Mouse (Mus musculus) left cerebral cortex, postnatal 36 days (tissue): Measurements from ENCODE around the gene Raver1. TPM values are rescaled to one million over a fixed set of nuclear protein-coding genes. Genes with fewer than 3 reads are reported as not detected.

ENCODE experiments used
- DNase-seq, 2 experiments: peaks; one replicate each; pipeline ENCODE4 v3.0.0; 2021 to 2022; ENCODE audit warnings: low spot score in 2 of 2, mixed read lengths in 1 of 2
- intact Hi-C: fragments of 180-260 bp; cut with DNase I; formaldehyde crosslinking; loops from one replicate; pipeline ENCODE4 v1.15.1; 2025
- total RNA-seq, 2 experiments: library from RNA; stranded (reverse); gene quantifications; 2 replicates each; pipeline ENCODE4 v1.2.3; 2021

The Raver1 gene
- total RNA-seq, 2 experiments from 2014 or later = 26.1 to 29.0 TPM

- intact Hi-C loops = no loop called here
- no peak for DNase-seq
Observed at GRCm38 (mm10) chr9:21113751-21114150, 21.9 kb upstream of the Raver1 start.

DNA sequence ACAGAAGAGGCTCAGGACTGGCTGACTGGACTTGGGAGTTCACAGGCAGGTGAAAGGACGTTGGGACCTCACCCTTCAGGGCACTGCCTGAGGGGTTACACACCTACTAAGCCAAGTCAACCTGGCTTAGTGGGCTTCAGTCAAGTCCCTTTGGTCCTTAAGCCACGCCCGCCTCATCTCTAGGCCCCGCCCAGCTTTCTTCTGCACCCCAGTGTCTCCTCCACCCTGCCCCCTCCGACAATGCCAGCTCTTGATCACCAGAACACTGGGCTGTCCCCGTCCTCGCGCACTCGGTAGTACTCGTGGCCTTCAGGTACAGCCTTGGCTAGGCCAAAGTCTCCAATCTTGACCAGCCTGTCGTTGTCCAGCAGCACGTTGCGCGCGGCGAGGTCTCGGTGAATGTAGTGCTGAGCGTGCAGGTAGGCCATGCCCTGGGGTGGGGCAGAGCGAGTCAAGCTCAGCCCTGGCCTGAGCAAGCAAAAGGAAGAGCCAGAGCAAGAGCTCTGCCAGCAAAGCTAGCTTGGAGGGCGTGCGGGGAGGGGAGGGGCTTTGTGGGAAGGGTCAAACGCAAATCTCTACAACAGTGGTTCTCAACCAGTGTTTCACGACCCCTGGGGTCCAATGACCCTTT lies 15.9 kb upstream of the Raver1 start:
- no peak for DNase-seq
- intact Hi-C loops = no loop called here

DNA sequence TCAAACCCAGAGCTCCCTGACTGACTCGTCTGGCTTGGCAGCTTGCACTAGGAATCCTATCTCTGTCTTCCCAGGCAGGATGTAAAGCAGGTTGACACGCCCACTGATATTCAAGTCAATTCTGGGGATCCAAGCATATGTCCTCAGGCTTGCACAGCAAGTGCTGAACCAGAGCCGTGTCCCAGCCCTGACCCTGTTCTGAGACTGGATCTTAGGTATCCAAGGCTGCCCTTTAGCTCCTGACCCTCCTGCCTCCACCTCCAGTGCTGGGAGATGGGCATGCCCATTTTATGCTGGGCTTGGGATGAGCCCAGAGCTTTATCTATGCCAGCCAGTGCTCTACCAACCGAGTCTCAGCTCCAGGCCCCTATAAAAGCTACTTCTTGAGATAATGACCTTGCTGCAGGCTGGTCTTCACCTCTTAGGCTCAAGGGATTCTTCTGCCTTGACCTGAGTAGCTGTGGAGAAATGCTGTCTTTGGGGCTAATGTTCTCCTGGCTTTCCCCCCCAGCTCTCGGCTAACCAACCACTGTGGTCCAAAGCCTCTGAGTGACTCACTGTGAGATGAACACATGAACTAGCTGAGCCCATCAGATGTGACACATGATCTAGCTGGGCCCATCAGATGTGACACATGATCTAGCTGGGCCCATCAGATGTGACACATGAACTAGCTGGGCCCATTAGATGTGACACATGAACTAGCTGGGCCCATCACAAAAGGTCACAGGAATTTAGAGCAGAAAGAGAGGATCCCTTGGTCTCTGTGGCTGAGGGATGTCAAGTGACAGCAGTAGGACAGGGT lies 14.2 kb upstream of the Raver1 start:
- DNase-seq = no peak
- intact Hi-C loops = no loop called here

DNA sequence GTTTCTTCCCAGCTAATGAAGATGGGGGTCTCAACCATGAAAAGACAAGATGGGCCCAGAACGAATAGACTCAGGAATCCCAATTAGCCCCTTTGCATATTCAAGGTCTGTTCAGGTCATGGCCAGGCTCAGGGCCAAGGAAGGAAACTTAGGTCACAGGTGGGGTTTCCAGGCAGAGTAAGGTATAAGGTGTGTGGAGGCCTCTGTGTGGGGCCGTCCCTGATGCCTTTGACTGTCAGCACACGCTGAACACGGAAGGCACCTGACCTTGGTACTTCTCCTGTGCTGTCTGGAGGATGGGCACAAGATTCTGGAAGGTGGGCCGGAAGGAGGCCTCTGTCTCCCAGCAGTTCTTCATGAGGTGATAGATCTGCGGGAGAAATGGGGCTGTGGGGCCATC lies 13.0 kb upstream of the Raver1 start:
- intact Hi-C loops = no loop called here

GRCm38 (mm10) chr9:21102076-21102475 lies 10.3 kb upstream of the Raver1 start:
- no peak for DNase-seq
- intact Hi-C loops = no loop called here

More for the DNA sequence above, 13.0 kb upstream of the Raver1 start:
- DNase-seq = no peak

DNA sequence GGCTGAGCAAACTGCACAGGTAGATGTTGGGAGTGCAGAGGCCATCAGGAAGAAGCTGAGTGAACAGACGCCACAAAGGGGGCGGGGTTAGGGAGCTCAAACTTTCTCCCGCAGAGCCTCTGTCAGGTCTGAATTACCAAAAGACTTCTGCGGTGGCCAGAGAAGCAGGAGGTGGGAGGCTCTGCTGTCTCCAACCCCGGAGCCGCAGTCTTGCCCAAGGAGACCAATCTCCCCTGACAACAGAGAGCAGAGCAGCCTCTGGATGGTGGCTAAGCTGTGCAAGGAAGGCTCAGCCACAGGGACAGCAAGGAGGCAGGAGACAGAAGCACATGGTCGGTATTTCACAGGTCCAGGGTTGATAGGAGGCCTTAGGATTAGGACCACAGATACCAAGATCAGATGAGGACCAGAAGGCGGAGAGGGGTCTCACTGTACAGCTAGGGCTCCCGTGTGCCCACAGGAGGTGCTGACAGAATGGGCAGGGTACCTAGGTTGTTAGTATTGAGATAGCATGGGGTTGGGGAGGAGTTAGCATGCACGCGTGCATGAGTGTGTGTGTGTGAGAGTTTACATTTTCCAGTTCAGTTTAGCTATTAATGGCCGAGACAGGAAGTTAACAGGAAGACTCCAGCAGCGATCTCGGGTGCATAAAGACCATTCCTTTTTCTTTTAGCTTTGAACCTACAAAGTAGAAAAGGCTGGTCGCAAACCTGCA lies 8.8 kb upstream of the Raver1 start:
- no peak for DNase-seq
- intact Hi-C loops = no loop called here

GRCm38 (mm10) chr9:21097793-21098192 lies 6.0 kb upstream of the Raver1 start:
- intact Hi-C loops = no loop called here

DNA sequence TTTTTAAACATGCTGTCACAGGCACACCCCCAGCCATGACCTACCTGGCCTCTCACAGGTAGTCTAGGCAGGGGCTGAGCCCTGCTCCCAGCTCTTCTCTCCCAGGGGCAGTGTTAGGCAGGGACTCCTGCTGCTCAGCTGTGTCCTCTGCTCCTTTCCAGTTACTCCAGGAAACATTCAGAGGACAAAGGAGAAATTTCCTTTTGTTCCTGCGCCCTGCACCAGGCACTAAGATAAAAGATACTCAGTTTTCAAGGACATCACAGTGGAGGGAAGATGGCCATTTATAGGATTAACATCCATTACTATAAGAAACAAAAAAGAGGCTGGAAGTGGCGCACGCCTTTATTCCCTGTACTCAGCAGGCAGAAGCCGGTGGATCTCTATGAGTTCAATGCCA lies 4.2 kb upstream of the Raver1 start:
- DNase-seq = no peak
- intact Hi-C loops = no loop called here

More at GRCm38 (mm10) chr9:21097793-21098192, 6.0 kb upstream of the Raver1 start:
- DNase-seq = peak; percentile 72 to 78

DNA sequence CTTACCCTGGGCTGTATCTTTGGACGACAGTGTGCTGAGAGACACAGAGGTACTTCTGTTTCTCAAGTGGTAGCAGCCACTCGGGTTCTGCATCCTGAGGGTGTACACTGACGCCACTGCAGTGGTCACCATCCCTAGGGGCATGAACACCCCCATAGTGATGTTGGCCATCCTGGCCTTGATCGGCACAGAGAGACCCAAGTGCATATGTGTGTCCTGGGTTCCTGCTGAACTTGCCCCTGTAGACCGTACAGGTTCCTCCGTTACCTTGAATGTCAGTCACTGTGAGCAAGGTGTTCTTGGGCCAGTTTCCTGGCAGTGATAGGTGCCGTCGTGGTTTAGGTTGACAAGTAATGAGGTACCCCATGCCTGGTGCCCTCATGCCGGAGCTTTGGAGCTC lies 1.6 kb upstream of the Raver1 start:
- intact Hi-C loops = loop anchor here (5.0 kb wide), 1 partner anchor 39 kb away; the partner anchor contains the start of gene Tyk2
- DNase-seq = no peak

DNA sequence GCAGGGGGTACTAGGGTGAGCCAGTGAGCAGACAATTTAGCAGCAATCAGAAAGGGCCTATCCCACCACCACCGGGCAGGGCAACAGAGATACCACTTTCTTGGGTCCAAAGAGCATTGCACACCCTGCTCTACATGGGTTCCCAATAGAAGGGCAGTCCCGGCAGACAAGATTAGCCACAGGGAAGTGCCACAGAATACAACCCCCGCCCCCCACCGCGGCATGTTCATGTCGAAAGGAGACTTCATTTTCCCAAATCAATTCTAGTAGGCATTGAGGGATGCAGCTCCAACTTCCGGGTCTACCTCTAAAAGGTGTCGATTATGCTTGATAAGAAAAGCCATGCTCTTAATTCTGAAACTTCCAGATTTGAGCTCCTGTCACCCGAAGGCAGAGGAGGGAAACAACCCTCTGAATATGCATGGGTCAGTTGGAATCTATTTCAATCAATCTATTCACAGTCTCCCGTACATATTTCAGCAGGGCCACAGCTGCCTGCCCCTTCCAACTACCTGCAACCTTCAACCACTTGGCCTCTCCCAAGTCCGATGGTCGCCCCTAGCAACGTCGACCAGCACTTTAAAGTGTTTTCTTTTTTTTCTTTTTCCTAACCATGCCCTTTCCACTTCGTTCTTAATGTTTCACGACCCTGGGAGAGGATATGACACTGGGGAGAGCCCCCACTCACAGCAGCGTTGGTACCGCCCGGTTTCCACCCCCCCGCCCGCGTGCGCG lies 669 bp downstream of the Raver1 start:
- intact Hi-C loops = loop anchor here (5.0 kb wide), 1 partner anchor 41 kb away; the partner anchor contains the start of gene Tyk2
- DNase-seq = no peak

DNA sequence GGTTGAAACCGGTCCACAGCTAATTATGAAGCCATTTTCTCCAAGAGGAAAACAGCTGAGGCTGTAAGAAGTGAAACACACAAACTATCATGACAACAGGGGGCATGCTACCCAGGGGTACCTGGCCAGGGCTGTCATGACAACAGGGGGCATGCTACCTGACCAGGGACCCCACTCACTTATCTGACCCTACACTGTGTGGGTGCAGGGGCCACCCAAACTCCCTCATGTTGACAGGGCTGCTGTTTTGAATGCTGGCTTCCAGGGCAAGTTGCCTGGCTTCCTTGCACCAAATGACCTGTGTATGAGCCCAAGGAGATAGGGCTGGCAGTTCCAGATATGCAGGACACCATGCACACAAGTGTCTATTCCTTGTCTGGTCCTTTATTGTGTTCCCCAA lies 1.3 kb downstream of the Raver1 start:
- intact Hi-C loops = loop anchor here (5.0 kb wide), 1 partner anchor 42 kb away; the partner anchor contains the start of gene Tyk2
- DNase-seq = no peak

DNA sequence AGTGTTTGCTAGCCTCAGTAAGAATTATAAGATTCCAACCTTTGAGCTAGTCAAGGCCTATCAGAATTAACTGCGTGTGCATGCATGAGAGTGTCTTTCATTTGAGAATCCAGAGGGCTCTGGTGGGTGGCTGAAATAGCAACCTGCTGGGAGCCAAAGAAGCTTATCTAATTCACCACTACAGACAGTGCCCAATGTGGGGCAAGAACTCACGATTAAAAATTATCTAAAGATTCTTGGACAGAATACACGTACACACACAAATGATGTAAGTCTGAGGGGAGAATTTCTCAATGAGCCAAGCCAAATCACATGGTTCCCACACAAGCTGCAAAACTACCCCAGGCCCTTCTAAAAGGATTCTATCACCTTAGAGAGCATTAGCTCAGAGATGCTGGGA lies 8.5 kb downstream of the Raver1 start:
- intact Hi-C loops = no loop called here
- no peak for DNase-seq

- no peak for DNase-seq
- intact Hi-C loops = no loop called here
Observed at GRCm38 (mm10) chr9:21081127-21081526, 10.7 kb downstream of the Raver1 start.

- intact Hi-C loops = no loop called here
- no peak for DNase-seq
Observed at GRCm38 (mm10) chr9:21075625-21076024, 16.2 kb downstream of the Raver1 start.

DNA sequence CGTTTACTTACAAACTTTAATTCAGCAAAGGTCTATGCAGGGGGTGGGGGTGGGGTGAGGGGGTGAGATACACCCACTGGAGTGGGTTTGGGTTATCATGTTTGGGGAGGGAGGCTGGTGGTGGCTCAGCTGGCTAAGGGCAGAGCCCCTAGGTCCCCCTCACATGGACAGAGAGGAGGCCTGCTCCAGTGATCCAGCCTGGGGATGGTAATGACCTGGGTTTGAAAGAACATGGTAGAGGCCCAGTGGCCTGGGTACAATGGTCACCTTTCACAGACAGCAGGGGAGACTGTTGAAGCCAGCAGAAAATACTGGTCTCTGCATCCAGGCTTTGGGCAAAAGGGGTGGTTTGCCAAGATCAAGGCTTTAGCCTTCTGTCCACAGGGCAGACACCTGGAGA lies 17.6 kb downstream of the Raver1 start:
- intact Hi-C loops = no loop called here

DNA sequence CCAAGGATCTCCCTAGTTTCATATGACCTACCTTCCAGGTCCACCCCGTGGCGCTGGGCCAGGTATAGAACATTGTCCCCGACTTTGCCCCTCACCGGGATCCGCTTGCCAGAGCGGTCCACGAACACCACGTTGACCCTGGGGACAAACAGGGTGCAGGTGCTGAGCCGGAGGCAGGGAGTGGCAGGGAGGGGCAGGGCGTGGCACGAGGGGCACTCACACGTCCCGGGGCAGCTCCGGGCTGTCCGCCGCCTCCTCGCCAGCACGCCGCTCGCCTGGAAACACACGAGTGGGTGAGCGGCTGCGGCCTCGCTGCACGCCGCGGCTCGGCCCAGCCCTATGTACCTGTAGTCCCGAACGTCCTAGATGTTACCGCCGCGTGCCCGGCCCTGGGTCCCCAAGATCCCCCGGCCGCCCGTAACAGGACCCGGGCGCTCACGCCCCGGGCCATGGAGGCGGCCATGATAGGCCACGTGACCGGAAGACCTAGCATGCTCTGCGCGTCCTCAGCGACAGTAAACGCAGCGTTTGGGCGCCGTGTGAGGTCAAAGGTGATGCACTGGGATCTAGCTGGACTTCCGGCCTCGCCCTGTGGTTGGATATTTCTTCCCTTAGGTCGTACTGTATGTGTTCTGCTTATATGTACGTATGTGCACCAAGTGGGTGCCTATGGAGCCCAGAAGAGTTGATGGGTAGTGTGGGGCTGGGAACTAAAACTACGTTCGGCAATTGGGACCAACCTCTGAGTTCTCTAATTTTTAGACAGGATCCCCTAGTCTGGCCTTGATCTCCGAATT lies 18.6 kb downstream of the Raver1 start, which contains the start of the genes Gm49373 and Fdx1l:
Gene Gm49373, minus strand, starts transcription at position 53 of the 797 bp plus-strand sequence.
Gene Fdx1l, minus strand, starts transcription at position 571 of the 797 bp plus-strand sequence.
- intact Hi-C loops = loop anchor here (2.0 kb wide), 1 partner anchor 40 kb away; the partner anchor contains the start of gene Icam5
- peak; percentile 91 to 93 for DNase-seq

More for the DNA sequence above, 17.6 kb downstream of the Raver1 start:
- DNase-seq = no peak

DNA sequence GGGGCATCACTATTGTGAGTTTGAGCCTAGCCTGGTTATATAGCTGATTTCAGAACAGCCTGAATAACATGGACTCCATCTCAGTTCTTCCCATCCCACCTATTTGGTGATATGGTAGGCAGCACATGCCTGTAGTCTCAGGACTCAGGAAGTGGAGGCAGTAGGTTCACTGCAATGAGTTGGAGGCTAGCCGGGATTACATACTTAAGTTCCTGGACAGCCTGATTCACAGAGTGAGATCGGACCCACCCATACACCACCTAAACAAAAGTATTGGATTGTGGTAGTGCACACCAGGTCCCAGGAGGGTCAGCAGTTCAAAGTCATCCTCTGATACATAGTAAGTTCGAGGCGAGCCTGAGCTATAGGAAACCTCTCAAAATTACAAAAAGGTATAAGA lies 19.2 kb downstream of the Raver1 start:
- intact Hi-C loops = loop anchor here (2.0 kb wide), 1 partner anchor 40 kb away; the partner anchor contains the start of gene Icam5
- peak in 1 of 2 experiments; percentile 29 for DNase-seq

GRCm38 (mm10) chr9:21067006-21067684 lies 24.7 kb downstream of the Raver1 start, which contains the start of gene Zglp1:
TSS of gene Zglp1 (minus strand) at chr9:21067093.
- intact Hi-C loops = no loop called here
- DNase-seq = no peak
